Mouse (Mus musculus): ENCODE measurements at regions not wholly inside any gene's neighbourhood (a gene's known extent, or its start where the extent isn't known, plus 50 kb on each side); places are given as distances from the start of the nearest gene placed in this dataset.
"Not testable (repeated sequence)": the region's sequence is repeated elsewhere in the genome, so short reads cannot be mapped to it uniquely, and the experiment has no call there.

DNA sequence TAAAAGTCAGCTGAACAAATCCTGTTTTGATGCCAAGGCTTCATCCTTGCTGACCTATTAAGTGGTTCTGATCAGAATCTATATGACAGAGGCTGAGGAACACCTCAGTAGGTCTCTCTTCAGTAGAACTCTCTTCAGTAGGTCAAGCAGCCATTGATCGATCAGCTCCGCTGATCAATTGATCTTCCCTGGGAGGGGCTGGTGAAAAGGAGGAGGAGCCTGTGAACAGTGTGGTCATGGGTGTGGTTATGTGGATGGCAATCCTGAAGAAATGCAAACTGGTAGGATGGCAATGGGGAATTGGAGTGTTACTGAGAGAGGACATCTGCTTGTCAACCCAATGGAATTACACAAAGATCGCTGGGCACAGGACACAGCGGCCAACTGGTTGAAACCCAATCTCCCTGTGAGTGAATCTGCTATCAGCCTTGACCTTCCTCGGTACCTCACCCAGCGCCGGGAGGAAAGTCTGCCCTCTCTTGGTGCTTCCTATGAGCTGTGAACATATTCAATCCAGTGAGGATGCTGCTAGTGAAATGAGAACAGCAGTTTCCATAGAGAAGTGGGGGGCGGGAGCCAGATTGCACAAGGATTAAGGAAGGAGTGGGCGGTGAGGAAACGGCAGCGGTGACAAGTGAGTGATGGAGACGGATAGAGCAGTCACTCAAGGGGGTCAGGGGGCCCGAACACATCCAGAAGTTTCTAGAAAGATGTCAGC lies 213.9 kb downstream of the 3100002H09Rik start:
- DNase-seq (ENCODE audit: extremely low read depth, low read depth, low spot score): no peak

DNA sequence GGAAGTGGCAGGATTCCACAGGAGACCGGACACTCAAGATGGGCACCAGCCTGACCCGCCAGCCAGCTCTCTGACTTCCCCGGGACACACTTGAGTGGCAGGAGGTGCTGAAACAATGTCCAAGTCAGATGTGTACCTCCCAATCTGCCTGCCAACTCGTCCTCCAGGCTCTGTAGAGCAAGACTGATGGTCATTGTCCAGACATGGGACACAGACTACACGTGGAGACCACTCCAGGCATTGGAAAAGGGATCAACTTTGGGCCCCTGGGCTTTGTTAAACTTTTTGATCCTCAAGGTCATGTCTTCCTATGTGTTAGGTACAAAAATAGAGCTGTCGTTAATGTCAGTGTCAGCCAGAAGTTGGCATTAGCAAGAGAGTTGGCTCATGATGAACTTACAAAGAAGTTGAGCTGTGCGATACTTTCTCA lies 214.6 kb downstream of the 3100002H09Rik start:
- DNase-seq (ENCODE audit: extremely low read depth, low read depth, low spot score): no peak

DNA sequence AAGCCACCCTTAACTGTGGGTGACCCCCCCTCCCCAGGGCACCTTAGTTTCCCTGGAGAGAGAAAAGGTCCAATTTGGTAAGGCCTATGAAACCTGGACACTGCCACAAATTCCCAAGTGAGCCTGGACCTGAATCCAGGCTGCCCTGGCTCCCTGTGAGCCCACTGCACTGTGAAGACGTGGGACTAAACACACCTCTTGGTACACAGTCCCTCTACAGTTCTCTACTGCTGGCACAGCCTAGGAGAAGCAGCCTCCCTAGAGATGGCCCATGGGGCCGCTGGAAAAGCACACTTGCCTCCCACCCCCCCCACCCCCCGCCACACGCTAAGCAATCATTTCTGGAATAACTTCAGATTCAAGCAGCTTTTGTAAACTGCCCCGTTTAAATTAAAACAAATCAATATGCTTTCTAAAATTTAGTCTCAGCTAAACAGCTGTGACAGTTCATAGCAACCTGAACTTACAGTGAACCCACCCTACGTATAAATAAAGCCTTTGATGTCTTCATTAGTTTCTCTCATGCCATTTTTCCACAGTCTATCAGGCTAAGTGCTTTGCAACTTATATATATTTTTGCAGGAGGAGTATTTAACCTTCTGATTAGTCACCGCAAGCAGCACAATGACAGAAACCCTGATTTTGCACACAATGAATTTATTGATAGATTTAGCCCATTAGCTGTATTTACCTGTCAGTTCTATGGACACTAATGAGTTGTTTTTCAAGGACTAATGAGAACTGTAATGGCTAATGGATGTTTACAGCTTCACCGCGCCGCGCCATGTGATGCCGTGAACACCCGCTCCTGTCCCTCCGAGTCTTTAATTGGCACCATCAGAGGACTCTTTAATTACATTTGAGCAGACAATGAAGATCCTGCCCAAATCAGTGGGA lies 215.3 kb downstream of the 3100002H09Rik start:
- DNase-seq (ENCODE audit: extremely low read depth, low read depth, low spot score): no peak

DNA sequence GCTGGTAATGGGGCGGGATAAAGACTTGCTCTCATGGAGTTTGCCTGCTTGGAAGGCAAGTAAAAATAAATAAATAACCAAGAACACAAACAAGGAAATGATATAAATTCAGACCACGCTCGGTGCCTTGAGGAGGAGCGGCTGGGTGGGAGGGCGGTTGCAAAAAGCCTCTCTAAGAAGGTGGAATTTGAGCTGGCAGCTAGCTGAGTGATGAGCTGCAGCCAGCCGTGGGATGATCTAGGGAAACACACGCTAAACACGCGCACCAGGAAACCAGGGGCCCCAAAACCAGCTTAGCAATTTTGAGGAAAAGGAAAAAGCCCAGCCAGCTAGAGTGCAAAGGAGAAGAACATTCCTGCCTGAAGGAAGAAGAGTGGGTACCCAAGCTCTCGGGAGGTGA lies 217.0 kb downstream of the 3100002H09Rik start:
- DNase-seq (ENCODE audit: extremely low read depth, low read depth, low spot score): no peak

DNA sequence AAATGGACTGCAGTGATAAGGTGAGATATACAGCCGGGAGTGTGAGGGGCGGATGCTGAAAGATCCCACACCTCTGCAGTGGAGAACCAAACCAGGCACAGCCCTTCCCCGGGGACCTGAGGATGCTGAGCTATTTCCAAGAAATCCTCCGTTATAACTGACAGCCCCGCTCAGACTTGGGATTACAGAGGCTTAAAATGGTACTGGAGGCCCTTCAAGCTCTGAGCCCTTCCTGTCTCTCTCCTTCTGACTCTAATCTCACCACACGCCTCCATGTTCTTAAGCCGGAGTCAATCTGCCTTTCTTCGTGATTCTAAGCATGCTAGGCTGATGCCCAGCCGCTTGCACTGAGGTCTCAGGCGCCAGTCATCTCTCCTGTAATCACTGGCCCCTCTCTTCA lies 221.5 kb downstream of the 3100002H09Rik start:
- no peak for DNase-seq (ENCODE audit: extremely low read depth, low read depth, low spot score)

DNA sequence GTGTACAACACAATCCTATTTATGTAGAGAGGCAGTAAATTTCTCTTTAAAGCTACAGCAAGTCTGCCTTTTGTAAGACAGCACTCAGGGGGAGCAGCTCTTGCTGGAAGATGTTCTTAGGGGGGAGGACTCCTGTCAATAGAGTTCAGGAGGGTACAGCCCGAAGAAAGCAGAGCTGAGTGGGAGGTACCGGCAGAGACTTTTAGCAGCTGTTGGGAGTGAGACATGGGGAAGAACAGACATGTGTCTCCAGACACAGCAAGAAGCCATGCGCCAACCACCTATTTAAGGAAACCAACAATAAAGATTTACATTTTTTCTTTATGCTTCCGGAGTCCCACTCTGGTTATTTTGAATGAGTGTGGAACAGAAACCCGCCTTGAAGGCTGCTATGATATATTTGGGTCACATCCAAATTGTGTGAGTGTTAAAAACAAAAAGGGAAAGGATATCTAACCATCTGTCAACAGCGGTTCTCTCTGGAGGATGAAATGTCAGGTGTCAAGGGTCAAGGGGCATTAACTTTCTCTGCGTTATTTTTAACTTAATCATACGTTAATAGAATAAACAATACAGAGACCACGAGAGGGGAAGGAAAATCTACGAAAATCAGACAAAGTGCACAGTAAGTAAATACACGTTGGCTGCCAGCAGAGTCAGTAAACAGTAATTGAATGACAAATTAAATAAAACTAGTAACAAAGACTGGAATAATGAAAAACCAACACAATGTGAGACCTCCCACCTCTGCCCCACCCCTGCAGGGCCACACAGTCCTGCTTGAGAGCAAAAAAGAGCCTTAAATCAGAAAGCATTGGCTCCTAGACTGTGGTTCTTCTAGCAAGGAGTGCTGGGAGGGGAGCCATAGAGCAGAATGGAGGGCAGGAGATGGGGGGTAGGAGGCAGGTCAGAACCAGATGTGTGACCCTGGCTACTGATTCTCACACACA lies 225.2 kb downstream of the 3100002H09Rik start:
- DNase-seq (ENCODE audit: extremely low read depth, low read depth, low spot score): no peak

DNA sequence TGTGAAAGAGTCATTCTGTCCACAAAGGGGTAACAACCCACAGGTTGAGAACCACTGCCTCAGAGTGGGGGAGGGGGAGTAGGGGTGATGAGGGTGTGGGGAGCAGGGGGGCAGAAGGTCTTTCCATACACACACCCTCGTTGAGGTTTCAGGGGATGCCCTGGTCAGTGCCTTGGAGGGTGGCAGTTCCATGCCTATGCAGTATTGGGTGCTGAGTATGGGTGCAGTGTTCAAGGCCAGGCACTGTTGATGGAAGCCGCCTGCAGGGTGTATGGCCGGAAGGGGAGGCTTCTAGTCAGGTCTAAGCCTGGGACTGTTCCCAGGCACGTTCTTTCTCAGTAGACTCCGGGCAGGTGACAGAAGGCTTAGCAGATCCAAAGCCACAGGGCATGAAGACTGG lies 234.1 kb downstream of the 3100002H09Rik start:
- DNase-seq (ENCODE audit: extremely low read depth, low read depth, low spot score): no peak

DNA sequence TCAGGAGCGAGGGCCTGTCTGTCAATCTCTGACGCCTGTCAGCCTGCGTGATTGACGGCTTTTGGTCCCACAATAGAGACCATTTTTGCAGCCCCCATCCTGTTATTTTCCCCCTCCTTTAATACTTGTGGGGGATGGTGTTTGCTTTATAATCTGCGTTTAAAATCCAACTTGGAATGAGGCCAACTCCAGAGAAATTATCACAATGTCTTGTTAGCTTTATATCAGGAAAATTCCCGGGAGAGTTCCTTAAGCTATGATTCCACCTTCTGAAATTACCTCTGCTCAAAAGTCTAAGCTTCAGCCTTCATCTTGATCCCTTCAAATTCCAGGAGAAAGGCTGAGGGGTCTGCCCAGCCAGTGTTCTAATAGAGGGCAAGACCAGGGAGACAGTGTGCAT lies 235.0 kb downstream of the 3100002H09Rik start:
- DNase-seq (ENCODE audit: extremely low read depth, low read depth, low spot score): no peak

DNA sequence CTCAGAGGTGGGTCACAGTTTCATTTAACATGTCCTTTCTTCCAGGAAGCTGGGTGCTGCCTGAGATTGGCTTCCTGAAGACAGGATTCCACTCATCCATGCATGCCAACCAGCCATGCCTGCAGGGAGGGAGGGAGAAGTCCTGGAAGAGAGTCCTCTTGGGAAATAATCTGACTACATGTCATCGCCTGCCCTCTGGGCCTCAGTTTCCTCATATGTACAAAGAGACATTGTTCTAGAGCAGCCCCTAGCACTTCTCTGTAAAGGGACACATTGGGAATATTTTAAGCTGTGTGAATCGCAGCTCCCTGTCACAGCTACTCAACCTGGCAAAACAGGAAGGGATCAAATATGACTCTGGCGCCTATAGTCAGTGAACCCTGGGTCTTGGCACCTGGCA lies 241.8 kb downstream of the 3100002H09Rik start:
- peak; percentile 81 for DNase-seq (ENCODE audit: extremely low read depth, low read depth, low spot score)

DNA sequence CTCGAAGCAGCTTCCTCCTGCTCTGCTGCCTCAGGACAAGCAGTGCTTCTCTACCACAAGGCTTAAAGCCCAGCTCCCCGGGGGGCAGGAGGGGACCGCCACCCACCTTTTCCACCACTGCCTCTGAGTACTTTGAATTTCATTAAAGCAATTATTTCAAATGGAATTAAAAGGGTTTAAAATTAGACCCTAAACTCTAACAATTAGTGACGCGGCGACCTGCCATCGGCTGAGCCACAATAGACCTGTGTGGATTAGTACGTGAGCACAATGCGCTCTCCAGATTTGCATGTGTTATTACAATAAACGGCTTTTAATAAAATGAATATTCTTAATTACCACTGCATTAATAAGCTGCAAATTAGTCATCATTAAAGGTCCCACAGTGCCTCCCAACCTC lies 242.5 kb downstream of the 3100002H09Rik start:
- DNase-seq (ENCODE audit: extremely low read depth, low read depth, low spot score): no peak

DNA sequence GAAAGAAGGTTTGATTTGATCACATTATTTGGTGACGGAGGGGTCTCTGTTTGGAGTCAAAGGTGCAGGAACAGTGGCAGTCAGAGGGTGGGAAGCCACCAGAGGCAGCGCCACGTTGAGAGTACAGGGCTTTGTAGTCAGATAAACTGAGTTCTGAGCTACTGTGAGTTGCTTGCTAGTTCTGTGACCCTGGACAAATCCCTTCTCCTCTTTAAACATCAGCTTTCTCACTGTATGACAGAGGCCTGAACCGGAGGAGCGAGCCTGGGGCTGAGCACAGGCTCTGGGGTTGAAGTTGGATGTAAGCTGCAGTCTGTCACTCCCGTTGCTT lies 250.1 kb downstream of the 3100002H09Rik start:
- no peak for DNase-seq (ENCODE audit: extremely low read depth, low read depth, low spot score)

DNA sequence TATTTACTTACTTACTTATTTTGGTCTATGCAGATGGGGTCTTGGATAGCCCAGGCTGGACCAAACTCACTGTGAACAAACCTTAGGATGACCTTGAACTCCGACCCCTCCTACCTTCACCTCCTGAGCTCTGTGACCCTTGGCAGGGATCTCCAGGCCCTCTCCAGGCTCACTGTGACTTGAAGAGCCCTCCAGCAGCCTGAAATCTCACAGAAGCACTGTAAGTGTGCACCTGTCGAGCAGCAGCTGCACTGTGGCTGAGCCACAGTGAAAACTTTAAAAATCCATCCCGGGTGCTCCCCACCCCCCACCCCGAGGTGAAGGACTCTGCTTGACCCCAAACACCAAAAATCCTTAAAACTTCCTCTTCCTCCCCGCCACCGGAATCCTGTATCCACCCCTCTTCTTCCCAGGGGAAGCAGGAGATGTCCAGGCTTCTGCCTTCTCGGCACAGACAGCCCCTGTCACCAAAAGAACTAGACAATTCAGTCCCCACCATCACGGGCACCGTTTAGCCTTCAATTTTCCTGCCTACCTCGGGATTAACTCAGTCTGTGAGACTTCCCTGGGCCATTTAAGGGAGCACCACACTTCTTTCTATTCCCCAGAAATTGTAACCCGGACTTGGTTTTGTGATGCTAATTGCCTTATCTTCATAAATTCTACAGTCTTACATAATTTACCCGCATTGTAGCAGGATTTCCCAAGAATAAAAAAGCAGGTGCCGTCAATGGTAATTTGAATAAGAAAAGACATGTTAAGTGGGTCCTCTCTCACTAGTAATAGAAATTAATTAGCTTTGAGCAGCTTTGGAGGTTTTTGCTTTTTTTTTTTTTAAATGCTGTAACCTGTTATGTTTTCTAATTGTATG lies 250.7 kb downstream of the 3100002H09Rik start:
- DNase-seq (ENCODE audit: extremely low read depth, low read depth, low spot score): no peak

DNA sequence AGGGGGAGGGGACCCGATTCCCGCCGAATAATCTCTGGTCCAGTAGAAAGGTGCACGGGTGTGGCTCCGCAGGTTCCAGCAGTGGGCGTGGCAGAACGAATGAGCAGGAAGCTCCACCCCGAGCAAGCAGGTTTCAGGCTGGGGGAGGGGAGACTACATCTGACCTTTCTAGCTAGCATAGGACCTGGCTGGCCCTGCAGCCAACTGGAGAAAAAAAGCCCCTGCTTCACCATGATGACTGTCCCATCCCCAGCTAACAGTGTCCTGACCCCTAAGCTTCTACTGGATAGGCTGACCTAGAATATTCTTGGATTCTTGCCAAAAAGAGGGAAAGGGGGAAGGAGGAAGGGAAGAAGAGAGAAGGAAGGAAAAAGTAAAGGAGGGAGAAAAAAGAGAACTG lies 252.1 kb downstream of the 3100002H09Rik start:
- not testable (repeated sequence) for DNase-seq (ENCODE audit: extremely low read depth, low read depth, low spot score)

DNA sequence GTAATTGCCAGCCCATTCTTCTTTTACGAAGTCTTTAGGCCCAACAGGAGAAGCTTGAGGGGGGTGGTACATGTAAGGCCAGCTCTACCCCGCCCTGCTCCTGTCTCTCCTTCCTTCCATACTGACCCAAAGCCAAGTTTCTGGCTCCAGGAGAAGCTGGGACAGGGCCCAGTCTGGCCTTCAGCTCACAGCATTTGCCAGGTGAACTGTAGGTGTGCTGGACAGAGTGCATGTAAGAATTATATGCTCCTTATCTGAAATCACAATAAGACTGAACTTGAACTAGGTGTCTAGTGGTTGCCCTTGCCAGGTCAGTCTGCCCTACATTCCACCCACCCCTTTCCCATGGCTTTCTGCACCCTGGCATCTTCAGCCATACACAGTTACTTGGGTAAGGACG lies 260.2 kb downstream of the 3100002H09Rik start:
- DNase-seq (ENCODE audit: extremely low read depth, low read depth, low spot score): peak; percentile 82

DNA sequence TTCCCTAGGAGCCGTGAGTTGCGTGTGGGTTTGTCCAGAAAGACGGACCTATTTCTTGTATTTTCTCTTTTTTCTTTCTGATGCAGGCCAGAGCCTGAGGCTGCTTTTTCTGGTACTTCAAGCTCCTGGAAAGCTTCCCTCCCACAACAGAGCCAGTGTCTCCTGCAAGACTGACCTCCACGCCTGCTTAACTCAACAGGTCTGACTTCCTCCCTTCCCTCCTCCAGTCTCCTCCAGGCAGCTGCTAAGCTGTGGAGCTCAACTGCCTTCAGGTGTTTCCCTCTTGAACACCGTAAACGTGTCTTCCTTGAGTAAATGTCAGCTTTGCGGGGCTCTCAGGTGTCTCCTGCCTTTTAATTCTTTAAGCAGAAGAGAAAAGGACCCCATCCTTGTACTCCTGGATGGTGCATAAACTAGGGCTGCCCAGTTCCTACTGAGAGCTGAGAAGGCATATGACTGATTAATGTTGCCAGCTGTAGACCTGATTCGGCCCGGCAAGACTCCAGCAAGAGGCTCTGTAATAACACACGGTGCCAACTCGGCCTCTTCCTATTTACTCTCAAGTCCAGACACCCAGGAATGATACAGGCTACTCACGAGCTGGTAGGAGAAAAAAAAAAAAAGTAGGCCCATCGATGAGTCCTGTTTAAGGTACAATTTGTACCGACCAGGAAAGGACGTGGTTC lies 260.9 kb downstream of the 3100002H09Rik start:
- DNase-seq (ENCODE audit: extremely low read depth, low read depth, low spot score): peak; percentile 61

DNA sequence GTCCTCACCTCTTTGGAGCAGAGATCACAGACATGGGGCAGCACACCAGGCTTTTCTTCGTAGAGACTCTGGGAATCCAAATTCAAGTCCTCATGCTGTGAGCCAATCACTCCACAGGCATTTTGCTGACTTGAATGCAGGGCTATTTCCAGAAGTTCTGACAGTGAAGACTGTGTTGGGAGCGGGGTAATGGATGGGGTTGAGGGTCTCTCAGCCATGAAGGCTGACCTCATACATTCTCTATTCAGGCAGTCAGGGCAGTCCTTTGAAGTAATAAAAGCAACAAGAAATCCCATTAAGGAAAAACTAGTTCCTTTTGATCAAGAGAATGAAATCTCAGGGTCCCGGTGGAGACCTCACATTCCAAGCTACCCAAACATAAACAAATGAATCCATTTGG lies 261.5 kb downstream of the 3100002H09Rik start:
- no peak for DNase-seq (ENCODE audit: extremely low read depth, low read depth, low spot score)

DNA sequence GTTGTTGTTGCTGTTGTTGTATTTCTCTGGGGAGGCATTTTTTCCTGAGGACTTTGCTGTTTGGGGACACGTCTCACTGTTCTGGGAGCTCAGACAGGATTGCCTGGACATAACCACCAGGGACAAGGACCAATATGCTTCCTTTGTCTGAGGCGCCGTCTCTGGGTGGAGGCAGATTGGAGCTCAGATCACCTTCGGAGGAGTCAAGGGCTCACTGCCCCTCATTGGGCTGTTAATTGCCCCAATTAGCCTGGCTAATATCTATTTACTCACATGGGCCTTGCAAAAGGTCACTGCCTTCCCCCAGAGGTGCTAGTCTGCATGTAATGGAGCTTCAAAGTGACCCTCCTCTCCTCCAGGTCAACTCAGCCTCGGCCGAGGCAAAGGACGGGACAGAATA lies 270.5 kb downstream of the 3100002H09Rik start:
- no peak for DNase-seq (ENCODE audit: extremely low read depth, low read depth, low spot score)

DNA sequence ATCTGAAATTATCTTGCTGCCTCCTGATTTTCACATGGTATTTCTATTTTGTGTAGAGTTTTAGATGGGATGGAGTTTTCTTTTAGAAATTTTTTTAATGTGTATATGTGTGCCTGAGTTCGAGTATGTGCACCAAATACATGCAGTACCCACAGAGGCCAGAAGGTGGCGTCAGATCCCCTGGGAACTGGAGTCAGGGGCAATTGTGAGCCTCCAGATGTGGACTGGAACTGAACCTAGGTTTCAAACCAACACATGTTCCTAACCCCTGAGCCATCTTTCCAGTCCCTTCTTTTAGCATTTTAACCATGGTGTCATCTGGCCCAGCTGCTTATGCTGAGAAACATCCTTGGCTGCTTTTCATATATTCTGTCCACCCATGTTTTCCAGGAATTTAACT lies 274.9 kb downstream of the 3100002H09Rik start:
- DNase-seq (ENCODE audit: extremely low read depth, low read depth, low spot score): no peak

DNA sequence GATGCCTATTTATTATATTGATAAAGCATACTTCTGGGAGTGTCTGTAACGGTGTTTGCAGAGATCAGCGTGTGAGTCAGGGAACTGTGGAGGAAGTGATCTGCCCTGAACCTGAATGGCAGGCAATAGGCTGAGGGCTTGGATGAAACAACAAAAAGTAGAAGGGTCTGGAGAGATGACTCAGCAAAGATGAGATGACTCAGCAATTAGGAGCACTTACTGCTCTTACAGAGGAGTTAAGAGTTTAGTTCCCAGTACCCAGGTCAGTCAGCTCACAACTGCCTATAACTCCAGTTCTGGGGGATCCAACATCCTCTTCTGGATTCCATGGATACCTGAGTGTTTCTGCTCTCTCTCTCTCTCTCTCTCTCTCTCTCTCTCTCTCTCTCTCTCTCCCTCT lies 277.6 kb downstream of the 3100002H09Rik start:
- DNase-seq (ENCODE audit: extremely low read depth, low read depth, low spot score): no peak

DNA sequence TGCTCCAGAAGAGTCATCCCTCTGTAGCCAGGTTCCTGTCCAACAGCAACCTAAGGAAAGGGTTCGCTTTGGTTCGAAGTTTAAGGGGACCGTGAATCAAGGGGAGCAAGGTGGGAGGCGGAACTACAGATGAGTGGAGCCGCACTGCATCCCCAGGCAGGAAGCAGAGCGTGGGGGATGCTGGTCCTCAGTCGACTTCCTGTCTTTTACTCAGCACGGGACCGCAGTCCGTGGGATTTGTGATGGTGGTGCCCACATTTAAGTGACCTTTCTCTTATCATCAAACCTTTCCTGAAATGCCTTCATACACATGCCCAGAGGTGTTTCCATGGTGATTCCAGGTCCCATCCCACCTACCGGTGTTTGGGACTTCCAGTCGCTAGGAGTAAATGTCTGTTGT lies 278.2 kb downstream of the 3100002H09Rik start:
- DNase-seq (ENCODE audit: extremely low read depth, low read depth, low spot score): no peak
